Comparison of ENCODE assay signal across 21 mouse cellular contexts in genomic region chr5:91038963-91039362, GRCm38 (mm10). TPM values are rescaled to one million over a fixed set of nuclear protein-coding genes. Genes with fewer than 3 reads are reported as not detected.
A peak's percentile ranks its signal among the peaks of the same experiment; 100 is the strongest.
DNase-seq lines count a peak whose midpoint lies in the region; ATAC-seq and TF ChIP-seq lines count a peak whose summit lies in the region.
"Had no signal": no experiment of that assay in that cellular context is flagged by ENCODE, and none has a peak within 500 bp of the region (broad histone marks: within the 10 kb centered on the region; RNA-seq: fewer than 3 reads in every experiment).

No protein-coding gene starts in this region.

- peak; percentile 46 for ATAC-seq in kidney, embryonic 15.5 days (replicated peaks; ENCODE audit: low FRiP score)
- 0 out of 2 replicates have a peak, but pooled peaks have one; percentile 9 for ATAC-seq in lung, postnatal 0 days
- ATAC-seq in forebrain, embryonic 12.5 days (ENCODE audit: low FRiP score): no peak
- ATAC-seq: forebrain, embryonic 15.5 days had no signal

- intact Hi-C loops in gastrocnemius, postnatal 14 days (cut with DNase I; ENCODE audit: low total_unique reads): no loop called here

- no peak overlapping the region for H3K9ac ChIP-seq in kidney, embryonic 15.5 days
- no peak overlapping the region for H3K9ac ChIP-seq in lung, postnatal 0 days (replicated peaks; ENCODE audit: low read depth)
- H3K9ac ChIP-seq in forebrain, embryonic 12.5 days: no peak overlapping the region
- H3K9ac ChIP-seq: embryonic facial prominence, embryonic 15.5 days; forebrain, embryonic 15.5 days; heart, embryonic 12.5 days; hindbrain, embryonic 14.5 days had no signal

- no peaks in the 10 kb centered on the region for H3K4me1 ChIP-seq in heart, embryonic 10.5 days
- H3K4me1 ChIP-seq in kidney, embryonic 15.5 days: peaks cover 8% of the 10 kb centered on the region; the same call in 1 of the 2 replicates
- H3K4me1 ChIP-seq in lung, postnatal 0 days (ENCODE audit: insufficient read depth, low read depth, low read length): no peaks in the 10 kb centered on the region
- H3K4me1 ChIP-seq in forebrain, embryonic 12.5 days: no peaks in the 10 kb centered on the region
- H3K4me1 ChIP-seq: forebrain, embryonic 10.5 days; forebrain, embryonic 15.5 days; hindbrain, embryonic 10.5 days had no signal

- no peak for TF ChIP-seq CTCF in lung, postnatal 0 days (IDR thresholded peaks at IDR 0.05)

- no peak overlapping the region for H3K4me2 ChIP-seq in kidney, embryonic 15.5 days
- H3K4me2 ChIP-seq in lung, postnatal 0 days (replicated peaks; ENCODE audit: low read depth, low read length): no peak overlapping the region
- H3K4me2 ChIP-seq in forebrain, embryonic 12.5 days: no peak overlapping the region
- H3K4me2 ChIP-seq: embryonic facial prominence, embryonic 15.5 days; forebrain, embryonic 15.5 days; heart, embryonic 12.5 days; hindbrain, embryonic 14.5 days had no signal

- no peaks in the 10 kb centered on the region for H3K36me3 ChIP-seq in heart, embryonic 10.5 days
- no peaks in the 10 kb centered on the region for H3K36me3 ChIP-seq in kidney, embryonic 15.5 days
- H3K36me3 ChIP-seq in lung, postnatal 0 days (ENCODE audit: insufficient read depth, low read length): no peaks in the 10 kb centered on the region
- no peaks in the 10 kb centered on the region for H3K36me3 ChIP-seq in forebrain, embryonic 12.5 days (replicated peaks)
- H3K36me3 ChIP-seq: embryonic facial prominence, embryonic 15.5 days; forebrain, embryonic 10.5 days; forebrain, embryonic 15.5 days; heart, embryonic 12.5 days; hindbrain, embryonic 10.5 days had no signal

- no peak overlapping the region for H3K27ac ChIP-seq in heart, embryonic 10.5 days
- no peak overlapping the region for H3K27ac ChIP-seq in kidney, embryonic 15.5 days
- no peak overlapping the region for H3K27ac ChIP-seq in lung, postnatal 0 days (ENCODE audit: low read length)
- H3K27ac ChIP-seq in forebrain, embryonic 12.5 days: no peak overlapping the region
- H3K27ac ChIP-seq: embryonic facial prominence, embryonic 15.5 days; forebrain, embryonic 10.5 days; forebrain, embryonic 15.5 days; heart, adult 2 months; hindbrain, embryonic 10.5 days; hindbrain, embryonic 14.5 days had no signal

- H3K27me3 ChIP-seq in heart, embryonic 10.5 days (ENCODE audit: insufficient read depth, poor library complexity, severe bottlenecking): no peaks in the 10 kb centered on the region
- no peaks in the 10 kb centered on the region for H3K27me3 ChIP-seq in kidney, embryonic 15.5 days
- H3K27me3 ChIP-seq in lung, postnatal 0 days (replicated peaks; ENCODE audit: insufficient read depth, low read length): no peaks in the 10 kb centered on the region
- H3K27me3 ChIP-seq in forebrain, embryonic 12.5 days: no peaks in the 10 kb centered on the region
- H3K27me3 ChIP-seq: embryonic facial prominence, embryonic 15.5 days; forebrain, embryonic 15.5 days; heart, embryonic 12.5 days had no signal

- DNase-seq in heart, adult 11 months: peak; percentile 70
- no peak for DNase-seq in heart, embryonic 10.5 days (ENCODE audit: low spot score)
- no peak for DNase-seq in kidney, postnatal 14 days
- no peak for DNase-seq in lung, postnatal 0 days (ENCODE audit: low spot score)
- no peak for DNase-seq in lung, postnatal 25 days (ENCODE audit: low spot score)
- DNase-seq in gastrocnemius, postnatal 14 days: no peak

- TF ChIP-seq EP300 in lung, postnatal 0 days (IDR thresholded peaks at IDR 0.05): no peak

- 74% methylated on average over 2 of the region's 2 CpGs for WGBS in heart, embryonic 10.5 days
- WGBS in kidney, embryonic 15.5 days: 68% methylated on average over 2 of the region's 2 CpGs
- WGBS in lung, postnatal 0 days: 63% methylated on average over 2 of the region's 2 CpGs
- 77% methylated on average over 2 of the region's 2 CpGs for whole genome bisulfite sequencing in forebrain, embryonic 12.5 days

- no peak overlapping the region for H3K4me3 ChIP-seq in heart, embryonic 10.5 days
- no peak overlapping the region for H3K4me3 ChIP-seq in kidney, embryonic 15.5 days (replicated peaks)
- no peak overlapping the region for H3K4me3 ChIP-seq in lung, postnatal 0 days (ENCODE audit: low read depth, low read length)
- no peak overlapping the region for H3K4me3 ChIP-seq in forebrain, embryonic 12.5 days (replicated peaks)
- H3K4me3 ChIP-seq: embryonic facial prominence, embryonic 15.5 days; erythroblast, embryonic 14.5 days; forebrain, embryonic 10.5 days; forebrain, embryonic 15.5 days; heart, adult 2 months; heart, embryonic 12.5 days; hindbrain, embryonic 10.5 days had no signal

- no peaks in the 10 kb centered on the region for H3K9me3 ChIP-seq in heart, embryonic 10.5 days
- no peaks in the 10 kb centered on the region for H3K9me3 ChIP-seq in kidney, embryonic 15.5 days (replicated peaks)
- no peaks in the 10 kb centered on the region for H3K9me3 ChIP-seq in lung, postnatal 0 days (ENCODE audit: low read length)
- no peaks in the 10 kb centered on the region for H3K9me3 ChIP-seq in forebrain, embryonic 12.5 days
- H3K9me3 ChIP-seq: embryonic facial prominence, embryonic 15.5 days; forebrain, embryonic 10.5 days; forebrain, embryonic 15.5 days; heart, embryonic 12.5 days; hindbrain, embryonic 10.5 days had no signal

RNA-seq across cellular contexts. Expression of gene Epgn, which starts 11.7 kb away (rescaled TPM):
- 0.07 and 0.14 TPM in 2 replicates for polyA plus RNA-seq in heart, embryonic 10.5 days (2016; fragmentation: Nextera tagmentation; extraction: Ambion mirVana)
- polyA plus RNA-seq in kidney, embryonic 15.5 days (2015; fragmentation: Nextera tagmentation; extraction: Ambion mirVana): not detected in 2 replicates
- polyA plus RNA-seq in lung, postnatal 0 days (2015; fragmentation: Nextera tagmentation; extraction: Ambion mirVana): not detected in 2 replicates
- total RNA-seq in gastrocnemius, postnatal 14 days (2021): under 1 TPM; 0.27 to 0.41 TPM
- 0.15 TPM in 1 of 2 replicates, not detected in the other for polyA plus RNA-seq in forebrain, embryonic 12.5 days (2016; fragmentation: Nextera tagmentation; extraction: Ambion mirVana)
- total RNA-seq: adrenal gland, postnatal 14 days; MEL had no signal
- polyA plus RNA-seq: activated CD4-positive, CD25-positive, alpha-beta regulatory T cell, adult 4 months; erythroblast, embryonic 14.5 days; heart, embryonic 12.5 days; hindbrain, embryonic 14.5 days had no signal

RNA-seq across cellular contexts. Expression of gene Ereg, which starts 35.5 kb away (rescaled TPM):
- 0.06 and 0.10 TPM in 2 replicates for polyA plus RNA-seq in heart, embryonic 10.5 days (2016; fragmentation: Nextera tagmentation; extraction: Ambion mirVana)
- polyA plus RNA-seq in kidney, embryonic 15.5 days (2015; fragmentation: Nextera tagmentation; extraction: Ambion mirVana): 0.05 TPM in 1 of 2 replicates, not detected in the other
- 0.17 and 0.18 TPM in 2 replicates for polyA plus RNA-seq in lung, postnatal 0 days (2015; fragmentation: Nextera tagmentation; extraction: Ambion mirVana)
- total RNA-seq in gastrocnemius, postnatal 14 days (2021): not detected
- polyA plus RNA-seq in forebrain, embryonic 12.5 days (2016; fragmentation: Nextera tagmentation; extraction: Ambion mirVana): not detected in 2 replicates
- total RNA-seq: gastrocnemius, adult 8-10 months; MEL had no signal
- polyA plus RNA-seq: activated CD4-positive, CD25-positive, alpha-beta regulatory T cell, adult 4 months; cortical plate, adult 2 months; erythroblast, embryonic 14.5 days; forebrain, embryonic 15.5 days; hindbrain, embryonic 10.5 days; hindbrain, embryonic 14.5 days had no signal
